Mouse (Mus musculus) heart, postnatal 0 days (tissue): ENCODE measurements at regions not wholly inside any gene's neighbourhood (a gene's known extent, or its start where the extent isn't known, plus 50 kb on each side); places are given as distances from the start of the nearest gene placed in this dataset.
A peak's percentile ranks its signal among the peaks of the same experiment; 100 is the strongest.

Experiments
- ATAC-seq: fragments of 200-750 bp; cut with Nextera tagmentation; 2 replicates; pipeline ENCODE4 v1.8.0; 2017; ENCODE audit warnings: low read depth, moderate number of reproducible peaks, moderate library complexity; ENCODE audit not compliant: insufficient read depth
- DNase-seq: peaks from one replicate; pipeline ENCODE4 v3.0.0-alpha.2; 2016; ENCODE audit warnings: low spot score
- H3K27ac ChIP-seq: fragments of 300-500 bp; sonication (generic); 2 replicates; pipeline ENCODE4 v1.5.1; 2014; ENCODE audit warnings: low read depth, mild to moderate bottlenecking
- H3K27me3 ChIP-seq: fragments of 300-500 bp; sonication (generic); 2 replicates; pipeline ENCODE4 v1.6.1; 2014; ENCODE audit warnings: low read length, mixed read lengths; ENCODE audit not compliant: control insufficient read depth, insufficient read depth
- H3K36me3 ChIP-seq: fragments of 300-500 bp; sonication (generic); replicated peaks from 2 replicates; pipeline ENCODE4 v1.6.1; 2014; ENCODE audit warnings: low read length, mixed read lengths; ENCODE audit not compliant: control insufficient read depth, insufficient read depth
- H3K4me1 ChIP-seq: fragments of 300-500 bp; sonication (generic); 2 replicates; pipeline ENCODE4 v1.6.1; 2014; ENCODE audit warnings: antibody characterized with exemption; ENCODE audit not compliant: control insufficient read depth, insufficient read depth
- H3K4me2 ChIP-seq: fragments of 300-500 bp; sonication (generic); 2 replicates; pipeline ENCODE4 v1.6.1; 2014; ENCODE audit warnings: low read depth, mild to moderate bottlenecking, low read length, moderate library complexity
- H3K4me3 ChIP-seq: fragments of 300-500 bp; sonication (generic); 2 replicates; pipeline ENCODE4 v1.5.1; 2014; ENCODE audit warnings: low read depth, low read length
- H3K9ac ChIP-seq: fragments of 300-500 bp; sonication (generic); replicated peaks from 2 replicates; pipeline ENCODE4 v1.6.1; 2014; ENCODE audit warnings: low read depth, low read length, mixed read lengths
- H3K9me3 ChIP-seq: fragments of 300-500 bp; sonication (generic); replicated peaks from 2 replicates; pipeline ENCODE4 v1.6.1; 2016; ENCODE audit warnings: low read length; ENCODE audit not compliant: control insufficient read depth
- CTCF ChIP-seq: IDR thresholded peaks from 2 replicates; pipeline ENCODE4 v1.5.1; 2016; ENCODE audit warnings: antibody characterized with exemption, control low read depth, low read depth
- EP300 ChIP-seq: IDR thresholded peaks from 2 replicates; pipeline ENCODE4 v1.6.1; 2016; ENCODE audit warnings: antibody characterized with exemption, low read depth
- WGBS: fragments of 180-500 bp; shearing (Covaris S2); extraction: QIAGEN DNeasy Blood & Tissue Kit; methylation state at CpG from one replicate; pipeline ENCODE4 v1.1.7; 2014; 5-methylcytosine and 5-hydroxymethylcytosine counted together

- peak; percentile 90 for TF ChIP-seq EP300
- TF ChIP-seq CTCF, result 0 out of 2 replicates have a peak, but pooled peaks have one; percentile 1
- Histone ChIP-seq H3K27me3 (no peaks in the 10 kb centered on the region), H3K36me3 (no peaks in the 10 kb centered on the region), H3K27ac (peak overlapping the region; percentile 73), H3K4me2 (peak overlapping the region; percentile 33), H3K4me3 (0 out of 2 replicates have a peak overlapping the region, but pooled peaks have one; percentile 6), H3K4me1 (peaks cover 22% of the 10 kb centered on the region), H3K9ac (no peak overlapping the region), H3K9me3 (no peaks in the 10 kb centered on the region)
- peak; percentile 86 for DNase-seq
- WGBS, result 23% methylated on average over 12 of the region's 12 CpGs
- peak; percentile 87 for ATAC-seq
These were observed 97.9 kb upstream of the Map4k3 start for GRCm38 (mm10) chr17:80825971-80826730.

GRCm38 (mm10) chr17:80825518-80825901 is 97.2 kb upstream of the Map4k3 start:
- WGBS, result 25% methylated on average over 10 of the region's 10 CpGs
- Histone ChIP-seq H3K9me3 (no peaks in the 10 kb centered on the region), H3K4me3 (0 out of 2 replicates have a peak overlapping the region, but pooled peaks have one; percentile 6), H3K27ac (peak overlapping the region; percentile 73), H3K9ac (0 out of 2 replicates have a peak overlapping the region, but pooled peaks have one; percentile 15), H3K4me1 (peaks cover 22% of the 10 kb centered on the region), H3K36me3 (no peaks in the 10 kb centered on the region), H3K4me2 (peak overlapping the region; percentile 33), H3K27me3 (no peaks in the 10 kb centered on the region)
- no peak for TF ChIP-seq CTCF
- no peak for TF ChIP-seq EP300
- ATAC-seq (peak; percentile 62), DNase-seq (no peak)

GRCm38 (mm10) chr17:80824826-80825517 is 96.7 kb upstream of the Map4k3 start:
- no peak overlapping the region for H3K4me3 ChIP-seq
- WGBS, result 80% methylated on average over 13 of the region's 13 CpGs
- H3K4me2 ChIP-seq, result no peak overlapping the region
- H3K9me3 ChIP-seq, result no peaks in the 10 kb centered on the region
- TF ChIP-seq CTCF, result no peak
- no peak for TF ChIP-seq EP300
- H3K27ac ChIP-seq, result peak overlapping the region; percentile 73
- H3K9ac ChIP-seq, result 0 out of 2 replicates have a peak overlapping the region, but pooled peaks have one; percentile 15
- H3K4me1 ChIP-seq, result peaks cover 22% of the 10 kb centered on the region
- H3K36me3 ChIP-seq, result no peaks in the 10 kb centered on the region
- DNase-seq, result no peak
- H3K27me3 ChIP-seq, result no peaks in the 10 kb centered on the region
- ATAC-seq, result no peak

- Histone ChIP-seq H3K36me3 (no peaks in the 10 kb centered on the region), H3K4me3 (no peak overlapping the region), H3K4me2 (no peak overlapping the region), H3K27ac (no peak overlapping the region), H3K9ac (no peak overlapping the region), H3K9me3 (no peaks in the 10 kb centered on the region), H3K4me1 (peaks cover 22% of the 10 kb centered on the region), H3K27me3 (no peaks in the 10 kb centered on the region)
- DNase-seq, result no peak
- TF ChIP-seq CTCF (no peak), EP300 (no peak)
- no peak for ATAC-seq
- WGBS, result 89% methylated on average over 2 of the region's 2 CpGs
These were observed 96.0 kb upstream of the Map4k3 start for GRCm38 (mm10) chr17:80824261-80824660.

- WGBS, result 55% methylated on average over 8 of the region's 8 CpGs
- ATAC-seq, result no peak
- no peak for DNase-seq
These were observed 92.6 kb upstream of the Map4k3 start for GRCm38 (mm10) chr17:80820888-80821287.

More at GRCm38 (mm10) chr17:80820888-80821287, 92.6 kb upstream of the Map4k3 start:
- Histone ChIP-seq H3K36me3 (no peaks in the 10 kb centered on the region), H3K4me3 (no peak overlapping the region), H3K4me1 (peaks cover 12% of the 10 kb centered on the region; the same call in 1 of the 2 replicates), H3K9me3 (no peaks in the 10 kb centered on the region; the same call in 1 of the 2 replicates), H3K27me3 (no peaks in the 10 kb centered on the region), H3K27ac (no peak overlapping the region), H3K4me2 (no peak overlapping the region), H3K9ac (no peak overlapping the region)
- TF ChIP-seq EP300 (no peak), CTCF (no peak)
